Mouse (Mus musculus) adrenal gland, postnatal 14 days (tissue): ENCODE measurements around the gene Klhl9. TPM values are rescaled to one million over a fixed set of nuclear protein-coding genes. Genes with fewer than 3 reads are reported as not detected.
"Not testable (repeated sequence)": the region's sequence is repeated elsewhere in the genome, so short reads cannot be mapped to it uniquely, and the experiment has no call there.

Experiments used
- DNase-seq: peaks from one replicate; pipeline ENCODE4 v3.0.0; 2021; ENCODE audit warnings: mixed read lengths
- long read RNA-seq, 2 experiments: library from polyadenylated mRNA; stranded (forward); transcript quantifications; one replicate each; pipeline ENCODE4 v2.0.0; 2021
- total RNA-seq: library from RNA; stranded (reverse); gene quantifications from 2 replicates; pipeline ENCODE4 v1.2.3, GENCODE M21; 2021

The Klhl9 gene
- 72.3 and 74.9 TPM in 2 replicates for total RNA-seq
- long read RNA-seq, experiment 1, full-length matches to known transcripts: 21 of 21 reads
- long read RNA-seq, experiment 1, partial matches to known transcripts: 0 of 21 reads
- long read RNA-seq, experiment 1, other reads (novel, unspliced or antisense): 0 of 21 reads
- long read RNA-seq, experiment 2, full-length matches to known transcripts: 23 of 23 reads
- long read RNA-seq, experiment 2, partial matches to known transcripts: 0 of 23 reads
- long read RNA-seq, experiment 2, other reads (novel, unspliced or antisense): 0 of 23 reads

DNA sequence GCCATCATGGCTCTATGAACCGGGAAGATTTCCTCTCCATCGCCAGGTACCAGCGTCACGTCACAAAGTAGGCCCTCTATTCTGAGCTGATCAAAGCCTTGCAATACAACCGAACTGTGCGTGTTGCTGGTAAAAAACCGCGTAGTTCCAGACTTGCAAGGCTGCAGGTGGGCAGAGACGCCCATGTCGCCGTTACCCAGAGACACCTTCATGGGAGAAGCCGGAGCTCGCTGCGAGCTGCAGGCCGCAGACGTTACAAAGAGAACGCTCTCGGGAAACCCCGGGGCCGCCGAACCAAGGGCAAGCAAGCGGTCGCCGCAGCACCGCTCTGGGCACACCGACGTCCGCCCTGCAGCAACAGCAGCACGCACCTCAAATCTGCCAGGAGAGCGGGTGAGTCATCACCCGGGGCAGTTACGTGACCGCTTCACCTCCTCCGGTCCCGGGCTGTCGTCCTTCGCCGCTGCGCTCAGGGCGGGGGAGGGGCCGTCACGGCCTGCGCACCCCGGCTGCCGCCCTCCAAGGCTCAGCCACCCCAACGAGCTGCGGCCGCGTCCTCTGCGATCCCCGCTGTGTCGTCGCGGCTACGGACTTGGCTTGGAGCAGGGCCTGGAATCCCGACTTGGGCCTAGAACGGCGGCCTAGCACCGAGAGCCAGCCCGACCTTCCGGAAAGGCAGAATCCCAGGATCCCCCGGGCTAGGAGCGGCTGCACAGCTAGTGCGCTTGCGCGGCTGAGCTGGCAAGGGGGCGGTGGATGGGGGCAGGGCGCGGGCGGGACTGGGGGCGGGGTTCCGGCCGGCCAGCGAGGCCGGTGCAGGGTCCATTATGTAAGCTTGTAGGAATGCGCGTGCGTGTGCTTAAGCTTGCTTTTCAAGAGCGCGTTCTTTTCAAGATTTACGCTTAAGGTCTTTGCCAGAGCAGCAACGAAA, at the start of gene Klhl9, which contains the start of gene Gm26566:
Gene Klhl9 (minus strand): TSS at position 675 of the 931 bp plus-strand sequence.
Gene Gm26566 (plus strand): TSS at position 15 of the 931 bp plus-strand sequence.
- peak; percentile 97 for DNase-seq

DNA sequence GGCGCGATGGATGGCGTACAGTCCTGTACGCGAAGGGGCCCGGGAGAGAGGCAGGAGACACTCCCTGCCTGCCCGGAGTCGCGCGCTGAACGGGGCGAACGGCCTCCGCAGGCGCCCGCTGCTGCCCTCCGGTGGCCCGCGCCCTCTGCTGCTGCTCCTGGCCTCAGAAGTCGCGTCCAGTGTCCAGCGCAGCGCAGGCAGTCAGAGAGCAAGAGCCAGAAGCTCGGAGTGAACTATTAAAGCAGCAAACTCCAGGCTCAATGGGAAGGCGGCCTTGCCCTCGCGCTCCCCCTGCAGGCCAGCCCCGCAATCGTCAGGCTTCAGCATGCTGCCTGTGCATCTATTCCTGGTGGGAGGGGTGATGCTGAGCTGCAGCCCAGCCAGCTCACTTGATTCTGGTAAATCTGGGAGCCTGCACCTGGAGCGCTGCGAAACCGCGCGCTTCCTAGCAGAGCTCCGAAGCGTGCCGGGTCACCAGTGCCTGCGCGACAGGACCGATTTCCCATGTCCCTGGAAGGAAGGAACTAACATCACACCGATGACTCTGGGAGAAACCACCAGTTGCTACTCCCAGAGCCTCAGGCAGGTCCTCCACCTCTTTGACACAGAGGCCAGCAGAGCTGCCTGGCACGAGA, 41.2 kb upstream of the Klhl9 start:
- DNase-seq: peak; percentile 69

DNA sequence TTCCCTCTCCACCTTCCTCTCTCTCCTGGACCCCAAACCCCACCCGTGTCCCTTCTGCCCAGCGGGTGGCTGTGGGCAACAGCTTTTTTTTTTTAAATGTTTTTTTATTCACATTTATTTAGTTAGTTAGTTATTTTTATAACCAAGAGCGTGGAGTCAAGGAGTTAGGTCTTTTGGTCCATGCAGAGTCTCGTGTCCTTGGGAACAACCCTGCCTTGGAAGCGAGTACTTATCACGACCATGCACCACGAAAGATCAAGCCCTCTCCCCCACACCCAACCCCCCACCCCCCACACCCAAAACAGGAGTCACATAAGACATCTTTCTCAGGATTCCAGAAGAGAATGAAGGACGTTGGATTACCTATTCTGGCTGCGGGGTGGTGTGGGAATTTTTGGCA, 40.1 kb upstream of the Klhl9 start:
- peak; percentile 16 for DNase-seq

DNA sequence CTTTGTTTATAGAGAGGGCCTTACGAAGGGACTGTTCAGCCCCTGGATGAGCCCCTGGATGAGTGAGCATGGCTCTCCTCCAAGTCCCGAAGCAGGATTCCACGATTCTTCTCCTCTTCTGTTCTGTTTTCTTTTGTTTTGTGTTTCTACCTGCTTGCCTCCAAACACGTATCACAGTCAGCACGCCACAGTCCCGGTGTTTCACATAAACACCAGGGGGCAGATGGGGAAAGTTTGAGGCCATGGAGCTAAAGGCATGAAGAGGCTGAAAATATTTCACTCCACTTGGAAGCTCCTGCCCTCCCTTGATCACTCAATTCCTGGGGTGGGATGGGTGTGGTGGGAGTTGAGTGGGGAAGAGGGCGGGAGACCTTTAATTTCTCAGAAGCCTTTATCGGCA, 39.5 kb upstream of the Klhl9 start:
- peak; percentile 59 for DNase-seq

DNA sequence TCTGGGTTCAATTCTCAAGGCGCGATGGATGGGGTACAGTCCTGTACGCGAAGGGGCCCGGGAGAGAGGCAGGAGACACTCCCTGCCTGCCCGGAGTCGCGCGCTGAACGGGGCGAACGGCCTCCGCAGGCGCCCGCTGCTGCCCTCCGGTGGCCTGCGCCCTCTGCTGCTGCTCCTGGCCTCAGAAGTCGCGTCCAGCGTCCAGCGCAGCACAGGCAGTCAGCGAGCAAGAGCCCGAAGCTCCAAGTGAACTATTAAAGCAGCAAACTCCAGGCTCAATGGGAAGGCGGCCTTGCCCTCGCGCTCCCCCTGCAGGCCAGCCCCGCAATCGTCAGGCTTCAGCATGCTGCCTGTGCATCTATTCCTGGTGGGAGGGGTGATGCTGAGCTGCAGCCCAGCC, 38.2 kb upstream of the Klhl9 start:
- DNase-seq: peak; percentile 85

DNA sequence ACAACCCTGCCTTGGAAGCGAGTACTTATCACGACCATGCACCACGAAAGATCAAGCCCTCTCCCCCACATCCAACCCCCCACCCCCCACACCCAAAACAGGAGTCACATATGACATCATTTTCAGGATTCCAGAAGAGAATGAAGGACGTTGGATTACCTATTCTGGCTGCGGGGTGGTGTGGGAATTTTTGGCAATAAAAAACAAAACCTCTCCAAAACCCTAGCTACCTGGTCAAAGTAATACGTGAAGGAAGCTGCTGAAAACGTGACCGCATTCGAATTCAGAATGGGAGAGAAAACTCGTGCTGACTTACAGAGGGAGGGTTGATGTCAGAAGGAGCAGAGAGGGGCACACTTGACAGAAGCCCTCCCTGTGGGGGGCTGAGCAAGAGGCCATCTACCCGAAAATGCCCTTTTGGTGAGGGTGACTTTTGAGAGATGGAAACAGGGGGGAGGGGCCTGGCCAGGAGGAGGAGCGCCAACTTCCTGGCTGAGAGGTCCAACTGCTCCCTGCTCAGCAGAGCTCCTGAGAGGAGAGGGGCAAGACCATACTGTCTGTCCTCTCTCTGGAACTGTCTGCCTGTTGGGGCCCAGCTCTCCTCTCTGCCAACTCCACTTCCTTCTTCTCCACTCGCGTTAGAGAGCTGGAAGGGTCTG, 37.5 kb upstream of the Klhl9 start, which contains the start of gene Gm13283:
Gene Gm13283 (plus strand): TSS at position 510 of the 659 bp plus-strand sequence.
- DNase-seq: peak; percentile 42

DNA sequence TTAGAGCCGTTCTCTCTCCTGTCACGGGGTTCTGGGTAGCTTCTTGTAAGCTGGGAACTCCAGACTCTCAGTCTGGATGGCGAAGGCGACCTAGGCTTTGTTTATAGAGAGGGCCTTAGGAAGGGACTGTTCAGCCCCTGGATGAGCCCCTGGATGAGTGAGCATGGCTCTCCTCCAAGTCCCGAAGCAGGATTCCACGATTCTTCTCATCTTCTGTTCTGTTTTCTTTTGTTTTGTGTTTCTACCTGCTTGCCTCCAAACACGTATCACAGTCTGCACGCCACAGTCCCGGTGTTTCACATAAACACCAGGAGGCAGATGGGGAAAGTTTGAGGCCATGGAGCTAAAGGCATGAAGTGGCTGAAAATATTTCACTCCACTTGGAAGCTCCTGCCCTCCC, 36.5 kb upstream of the Klhl9 start:
- not testable (repeated sequence) for DNase-seq

DNA sequence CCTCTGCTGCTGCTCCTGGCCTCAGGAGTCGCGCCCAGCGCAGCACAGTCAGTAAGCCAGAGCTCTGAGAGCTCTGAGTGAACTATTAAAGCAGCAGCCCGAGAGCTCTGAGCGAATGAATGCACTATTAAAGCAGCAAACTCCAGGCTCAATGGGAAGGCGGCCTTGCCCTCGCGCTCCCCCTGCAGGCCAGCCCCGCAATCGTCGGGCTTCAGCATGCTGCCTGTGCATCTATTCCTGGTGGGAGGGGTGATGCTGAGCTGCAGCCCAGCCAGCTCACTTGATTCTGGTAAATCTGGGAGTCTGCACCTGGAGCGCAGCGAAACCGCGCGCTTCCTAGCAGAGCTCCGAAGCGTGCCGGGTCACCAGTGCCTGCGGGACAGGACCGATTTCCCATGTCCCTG, 35.4 kb upstream of the Klhl9 start:
- DNase-seq: peak; percentile 85

DNA sequence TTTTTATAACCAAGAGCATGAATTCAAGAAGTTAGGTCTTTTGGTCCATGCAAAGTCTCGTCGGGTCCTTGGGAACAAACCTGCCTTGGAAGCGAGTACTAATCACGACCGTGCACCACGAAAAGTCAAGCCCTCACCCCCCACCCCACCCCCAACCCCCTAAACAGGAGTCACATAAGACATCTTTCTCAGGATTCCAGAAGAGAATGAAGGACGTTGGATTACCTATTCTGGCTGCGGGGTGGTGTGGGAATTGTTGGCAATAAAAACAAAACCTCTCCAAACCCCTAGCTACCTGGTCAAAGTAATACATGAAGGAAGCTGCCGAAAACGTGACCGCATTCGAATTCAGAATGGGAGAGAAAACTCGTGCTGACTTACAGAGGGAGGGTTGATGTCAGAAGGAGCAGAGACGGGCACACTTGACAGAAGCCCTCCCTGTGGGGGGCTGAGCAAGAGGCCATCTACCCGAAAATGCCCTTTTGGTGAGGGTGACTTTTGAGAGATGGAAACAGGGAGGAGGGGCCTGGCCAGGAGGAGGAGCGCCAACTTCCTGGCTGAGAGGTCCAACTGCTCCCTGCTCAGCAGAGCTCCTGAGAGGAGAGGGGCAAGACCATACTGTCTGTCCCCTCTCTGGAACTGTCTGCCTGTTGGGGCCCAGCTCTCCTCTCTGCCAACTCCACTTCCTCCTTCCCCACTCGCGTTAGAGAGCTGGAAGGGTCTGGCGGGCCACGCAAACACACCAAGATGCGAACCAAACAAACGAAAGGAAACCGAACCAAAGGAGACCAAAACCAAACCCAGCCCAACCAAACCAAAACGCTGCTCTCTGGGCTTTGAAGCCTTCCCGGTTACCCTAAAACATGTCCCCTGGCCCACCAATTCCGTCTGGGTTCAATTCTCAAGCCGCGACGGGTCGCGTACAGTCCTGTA, 34.6 kb upstream of the Klhl9 start:
- peak; percentile 14 for DNase-seq

DNA sequence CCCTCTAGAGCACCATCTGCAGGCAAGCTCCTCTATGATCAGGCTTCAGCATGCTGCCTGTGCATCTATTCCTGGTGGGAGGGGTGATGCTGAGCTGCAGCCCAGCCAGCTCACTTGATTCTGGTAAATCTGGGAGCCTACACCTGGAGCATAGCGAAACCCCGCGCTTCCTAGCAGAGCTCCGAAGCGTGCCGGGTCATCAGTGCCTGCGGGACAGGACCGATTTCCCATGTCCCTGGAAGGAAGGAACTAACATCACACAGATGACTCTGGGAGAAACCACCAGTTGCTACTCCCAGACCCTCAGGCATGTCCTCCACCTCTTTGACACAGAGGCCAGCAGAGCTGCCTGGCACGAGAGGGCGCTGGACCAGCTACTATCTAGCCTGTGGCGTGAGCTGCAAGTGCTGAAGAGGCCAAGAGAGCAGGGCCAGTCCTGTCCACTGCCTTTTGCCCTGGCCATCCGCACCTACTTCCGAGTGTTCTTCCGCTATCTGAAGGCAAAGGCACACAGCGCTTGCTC, 32.6 kb upstream of the Klhl9 start, which contains the start of gene Gm13271:
Gene Gm13271 (plus strand): TSS at position 51 of the 523 bp plus-strand sequence.
- peak; percentile 42 for DNase-seq

DNA sequence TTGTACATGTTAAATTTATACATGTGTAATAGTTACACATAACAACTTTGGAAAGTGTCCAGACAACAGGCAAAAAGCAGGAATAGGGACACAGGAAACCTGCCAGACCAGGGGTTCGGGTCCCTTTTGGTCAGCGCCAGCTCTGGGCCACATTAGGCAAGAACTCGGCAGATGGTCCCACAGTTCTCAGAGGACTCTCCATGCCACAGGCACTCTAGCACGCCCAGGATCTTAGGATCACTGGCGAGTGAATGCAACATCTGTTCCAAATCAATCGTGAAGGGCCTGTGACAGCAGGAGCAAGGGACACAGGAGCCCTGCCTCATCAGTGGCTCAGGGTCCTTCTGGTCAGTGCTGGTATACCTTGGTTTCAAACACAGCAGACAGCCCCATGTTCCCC, 27.7 kb upstream of the Klhl9 start:
- no peak for DNase-seq

DNA sequence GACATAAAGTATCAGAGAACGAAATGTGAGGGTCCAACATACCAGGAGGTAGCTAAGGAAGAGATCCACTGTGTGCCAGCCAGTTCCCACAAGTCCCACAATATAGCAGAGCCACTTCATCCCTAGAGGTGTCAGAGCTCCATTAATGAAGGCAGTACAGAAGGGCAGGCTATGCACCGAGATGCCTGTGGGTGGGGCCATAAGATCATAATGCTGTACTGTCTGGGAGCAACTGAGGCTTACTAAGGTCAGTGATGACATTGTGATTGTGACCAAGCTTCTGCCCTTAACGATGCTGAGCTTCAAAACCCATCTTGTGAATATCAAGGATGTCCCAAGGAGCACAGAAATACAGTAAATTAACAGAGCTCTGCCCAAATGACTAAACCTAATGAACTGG, 21.9 kb upstream of the Klhl9 start:
- no peak for DNase-seq

DNA sequence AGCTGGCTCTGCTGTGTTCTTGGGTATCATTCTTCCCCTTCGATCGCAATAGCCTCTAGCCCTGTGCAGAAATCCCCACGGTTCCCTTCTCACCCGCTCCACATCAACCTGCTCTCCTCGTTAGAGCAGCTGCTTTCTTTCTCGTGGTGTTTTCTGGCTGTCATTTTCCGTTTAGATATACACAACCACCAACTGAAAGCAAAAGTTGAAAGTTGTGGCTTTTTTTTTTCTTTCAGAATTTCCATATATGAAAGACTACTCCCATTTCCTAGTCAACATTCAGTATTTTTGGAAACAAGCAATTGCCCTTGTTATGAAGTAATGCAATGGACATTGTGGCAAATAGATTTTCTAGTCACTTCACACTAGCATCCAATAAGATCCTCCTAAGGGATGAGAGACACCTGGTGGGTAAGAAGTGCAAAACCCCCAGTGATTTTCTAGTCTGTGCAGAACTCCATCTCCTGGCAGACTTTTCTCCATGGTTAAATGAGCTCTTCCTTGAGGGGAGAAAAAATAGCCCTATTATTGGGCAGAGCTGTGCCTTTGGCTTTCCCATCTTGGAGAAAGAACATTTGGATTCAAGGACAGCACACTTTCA, 20.6 kb upstream of the Klhl9 start:
- DNase-seq: no peak

DNA sequence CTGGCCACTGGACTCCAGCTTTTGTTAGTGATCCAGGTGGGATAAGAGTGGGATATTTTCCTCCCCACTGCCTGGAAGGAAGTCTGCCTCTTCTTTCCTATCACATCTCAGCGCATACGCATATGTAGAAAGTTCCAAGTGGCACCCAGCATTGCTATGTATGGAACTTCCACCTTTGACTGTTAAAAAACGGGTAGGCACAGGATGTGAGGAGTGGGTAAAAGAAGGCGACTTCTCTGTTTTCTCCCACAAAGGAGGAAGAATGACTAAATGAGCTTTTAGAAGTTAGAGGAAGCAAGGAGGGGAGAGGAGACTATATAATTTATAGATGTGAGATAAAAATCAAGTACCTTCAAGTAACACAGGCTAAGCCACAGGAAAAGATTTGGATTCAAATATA, 19.2 kb upstream of the Klhl9 start:
- DNase-seq: no peak

DNA sequence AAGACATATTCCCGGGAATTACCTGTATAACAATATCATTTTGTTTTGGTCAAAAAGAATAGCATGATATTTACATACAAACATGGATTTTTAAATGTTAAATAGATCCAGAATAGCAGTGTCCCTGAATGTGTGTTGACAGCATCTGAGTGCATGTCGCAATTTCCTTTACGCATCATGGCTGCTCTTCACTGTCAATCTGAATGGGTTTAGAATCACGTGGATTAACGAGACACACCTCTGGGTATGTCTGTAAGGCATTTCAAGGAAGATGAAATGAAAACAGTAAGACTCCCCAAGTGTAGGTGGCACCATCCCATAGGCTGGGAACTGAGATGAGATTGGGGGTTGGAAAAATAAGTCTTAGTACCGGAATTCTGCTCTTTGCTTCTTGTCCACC, 16.8 kb upstream of the Klhl9 start:
- no peak for DNase-seq

DNA sequence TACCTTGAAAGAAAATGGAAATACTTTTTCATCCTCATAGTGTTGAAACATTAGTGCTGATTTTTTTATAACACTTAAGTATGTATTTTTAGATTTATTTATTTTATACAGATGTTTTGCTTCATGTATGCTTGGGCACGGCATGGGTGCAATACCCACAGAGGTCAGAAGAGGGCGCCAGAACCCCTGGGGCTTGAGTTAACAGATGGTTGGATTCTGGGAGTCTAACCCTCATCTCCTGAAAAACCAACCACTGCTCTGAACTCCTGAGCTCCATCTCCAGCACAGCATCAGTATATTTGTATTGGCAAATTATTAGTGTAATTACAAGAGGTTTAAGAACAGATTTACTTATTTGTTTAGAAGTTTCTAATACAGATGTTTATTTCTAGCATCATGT, 16.2 kb upstream of the Klhl9 start:
- peak; percentile 82 for DNase-seq

DNA sequence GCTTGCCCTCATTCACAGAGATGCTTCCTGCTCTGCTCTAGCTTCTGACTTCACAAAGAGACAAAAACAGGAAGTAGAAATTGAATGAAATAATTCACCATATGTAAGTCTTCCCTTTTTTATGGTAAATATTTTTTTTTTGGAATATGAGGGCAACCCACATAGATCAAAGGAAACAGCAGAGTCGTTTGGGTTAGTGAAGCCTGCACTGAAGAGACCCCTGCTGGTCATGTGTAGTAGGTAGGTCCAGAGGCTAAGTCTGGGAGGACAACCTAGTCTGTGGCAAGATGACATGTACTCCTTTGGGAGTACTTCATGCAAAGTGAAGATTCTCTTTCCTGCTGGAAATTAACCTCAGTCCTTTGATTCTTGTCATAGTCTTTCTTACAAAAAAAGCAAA, 5.1 kb upstream of the Klhl9 start:
- DNase-seq: peak; percentile 57

DNA sequence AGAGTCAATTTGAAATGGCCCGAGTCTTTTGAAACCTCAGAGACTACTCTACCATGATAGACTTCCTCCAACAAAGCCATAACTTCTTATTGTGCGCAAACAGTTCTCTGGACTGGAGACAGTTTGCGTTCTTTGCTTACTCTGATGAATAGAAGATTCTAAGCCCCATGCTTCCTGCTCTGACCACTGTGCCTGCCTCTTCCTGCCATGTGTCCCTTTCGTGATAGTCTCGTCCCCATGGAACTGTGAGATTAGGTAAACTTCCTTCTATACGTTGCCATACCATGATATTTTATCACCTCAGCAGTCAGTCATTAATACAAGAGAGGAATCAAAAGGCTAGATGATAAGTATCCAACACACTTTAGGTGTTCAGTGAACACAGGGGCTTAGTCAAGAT, 4.5 kb upstream of the Klhl9 start:
- no peak for DNase-seq

DNA sequence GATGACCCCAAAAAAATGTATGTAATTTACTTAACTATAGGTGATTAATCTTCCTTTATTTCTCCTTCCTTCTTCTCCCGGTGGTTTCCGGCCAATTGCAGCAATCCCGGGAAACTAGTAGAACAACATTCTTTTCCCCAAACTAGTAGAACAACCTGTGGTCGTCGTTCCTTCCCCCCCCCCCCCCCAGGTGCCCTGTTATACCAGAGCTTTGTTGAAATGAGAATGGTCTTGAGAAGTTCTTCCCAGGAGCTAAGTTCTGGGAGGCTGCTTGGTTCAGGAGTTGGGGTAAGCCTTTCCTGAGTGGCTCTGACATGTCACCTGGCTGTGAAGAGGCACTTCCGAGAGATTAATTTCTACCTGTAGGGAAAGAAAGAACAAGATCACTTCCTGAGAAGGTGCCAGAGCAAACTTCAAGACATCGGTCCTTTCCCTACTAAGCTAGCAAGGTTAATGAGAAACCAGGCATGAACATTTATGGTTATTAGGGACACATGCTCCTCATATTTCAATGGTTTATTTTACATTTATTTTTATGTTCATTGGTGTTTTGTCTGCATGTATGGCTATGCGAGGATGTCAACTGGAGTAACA, 1.3 kb upstream of the Klhl9 start:
- DNase-seq: no peak

DNA sequence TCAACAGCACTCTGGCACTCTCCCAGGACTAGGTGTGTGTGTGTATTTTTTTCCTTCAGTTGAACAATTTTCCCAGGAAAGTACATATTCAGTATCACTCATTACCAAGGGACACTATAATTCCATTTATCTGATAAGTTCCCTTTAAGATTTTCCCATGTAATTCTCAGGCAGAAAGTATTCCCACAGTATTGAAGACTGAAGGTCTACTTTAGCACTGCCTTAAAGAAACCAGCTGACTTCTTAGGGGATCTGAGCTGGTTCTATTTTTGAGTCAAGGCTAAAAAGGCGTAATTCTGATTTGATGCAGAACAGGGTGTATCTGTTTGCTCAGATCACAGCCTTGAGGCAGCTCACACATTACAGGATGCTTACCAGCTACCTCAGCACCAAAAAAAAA, 3.5 kb downstream of the Klhl9 start:
- DNase-seq: no peak
